Mouse (Mus musculus) thymus, postnatal 4 days (tissue): ENCODE results near the gene Lats2.

ENCODE experiments used
- DNase-seq: peaks from one replicate; pipeline ENCODE4 v3.0.0; 2021

The Lats2 gene

DNA sequence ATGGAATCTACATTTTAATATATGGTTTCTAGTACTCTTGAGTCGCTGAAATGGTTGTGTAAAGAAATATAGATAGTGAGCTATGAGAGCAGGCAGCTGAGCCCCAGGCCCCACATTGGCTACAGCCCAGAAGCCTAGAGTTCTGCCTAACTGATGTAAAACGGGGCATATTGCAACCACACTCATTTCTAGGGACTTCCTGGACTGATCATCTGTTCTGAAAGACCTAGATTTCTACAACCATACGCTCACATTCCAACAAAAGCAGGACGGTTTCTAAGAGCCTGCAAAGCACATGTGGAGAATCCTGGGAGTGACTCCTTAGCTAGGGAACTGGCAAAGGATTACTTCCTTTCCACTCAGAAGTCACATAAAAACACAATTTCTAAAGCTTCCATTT is 22.0 kb downstream of the Lats2 start:
- no peak for DNase-seq

DNA sequence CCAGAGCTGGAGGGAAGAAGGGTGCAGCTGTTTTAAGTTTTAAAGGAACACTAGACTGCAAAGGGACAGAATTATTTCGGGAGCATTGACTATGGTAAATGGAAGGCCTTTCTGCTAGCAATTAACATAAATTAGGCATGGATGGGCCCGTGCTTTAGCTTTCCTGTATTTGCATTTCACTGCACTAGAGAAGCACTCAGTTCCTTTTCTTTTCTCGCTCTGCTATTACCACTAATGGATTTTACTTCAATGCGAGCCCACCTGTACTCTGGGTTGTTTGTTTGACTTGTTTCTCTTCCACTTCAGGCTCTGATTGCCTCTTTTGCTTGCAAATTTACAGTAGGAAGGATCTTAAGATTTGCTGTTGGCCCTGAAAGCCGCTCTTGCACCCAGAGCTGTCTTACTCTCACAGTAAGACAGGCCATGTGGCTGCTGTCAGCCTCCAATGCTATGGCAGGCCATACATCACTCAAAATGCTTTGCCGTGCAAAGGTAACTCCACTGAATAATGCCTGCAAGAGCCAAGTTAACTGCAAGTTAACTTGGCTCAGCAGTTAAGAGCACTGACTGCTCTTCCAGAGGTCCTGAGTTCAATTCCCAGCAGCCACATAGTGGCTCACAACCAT is 25.4 kb downstream of the Lats2 start:
- no peak for DNase-seq

GRCm38 (mm10) chr14:57730527-57730926 is 27.7 kb downstream of the Lats2 start:
- peak; percentile 37 for DNase-seq

GRCm38 (mm10) chr14:57729975-57730499 is 28.2 kb downstream of the Lats2 start:
- peak; percentile 52 for DNase-seq

DNA sequence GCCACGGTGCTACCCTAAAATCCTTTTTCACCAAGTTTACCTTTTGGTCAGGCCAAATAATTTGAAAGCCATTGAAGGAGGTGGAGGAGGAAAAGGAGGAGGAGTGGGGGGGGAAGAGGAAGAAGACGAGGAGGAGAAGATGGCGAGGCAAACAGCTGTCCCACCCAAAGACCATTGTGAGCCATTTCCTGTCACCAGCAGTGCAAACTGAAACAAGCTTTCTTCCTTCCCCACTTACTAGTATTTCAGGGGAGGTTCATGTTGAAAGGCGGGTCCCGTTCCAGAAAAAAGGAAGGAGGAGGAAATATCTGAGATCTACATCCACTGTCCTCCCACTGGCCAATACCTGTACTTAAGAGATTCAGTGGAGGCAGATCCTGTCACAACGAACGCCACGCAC is 28.8 kb downstream of the Lats2 start:
- peak; percentile 23 for DNase-seq

- DNase-seq: peak; percentile 45
These were observed 32.0 kb downstream of the Lats2 start for GRCm38 (mm10) chr14:57726172-57726571.

DNA sequence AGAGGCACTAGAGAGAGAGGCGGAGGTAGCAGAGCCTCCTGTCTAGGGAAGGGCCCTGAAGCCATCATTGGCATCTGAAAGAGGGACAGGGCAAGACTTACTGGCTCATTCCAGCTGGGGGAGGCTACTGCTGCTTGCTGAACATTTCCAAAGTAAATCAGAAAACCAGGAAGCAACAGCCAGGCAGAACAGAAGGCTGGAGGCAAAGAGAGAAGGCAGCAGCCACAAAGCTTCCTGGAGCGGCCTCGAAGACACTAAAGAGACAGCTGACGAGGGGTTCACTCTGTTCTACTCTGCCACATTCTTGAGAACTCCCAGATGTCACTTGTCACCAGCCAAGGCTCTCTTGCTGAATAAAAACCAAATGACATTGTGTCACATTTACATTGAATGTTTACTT is 33.7 kb downstream of the Lats2 start:
- no peak for DNase-seq

- no peak for DNase-seq
These were observed 39.9 kb downstream of the Lats2 start for GRCm38 (mm10) chr14:57718245-57718644.

DNA sequence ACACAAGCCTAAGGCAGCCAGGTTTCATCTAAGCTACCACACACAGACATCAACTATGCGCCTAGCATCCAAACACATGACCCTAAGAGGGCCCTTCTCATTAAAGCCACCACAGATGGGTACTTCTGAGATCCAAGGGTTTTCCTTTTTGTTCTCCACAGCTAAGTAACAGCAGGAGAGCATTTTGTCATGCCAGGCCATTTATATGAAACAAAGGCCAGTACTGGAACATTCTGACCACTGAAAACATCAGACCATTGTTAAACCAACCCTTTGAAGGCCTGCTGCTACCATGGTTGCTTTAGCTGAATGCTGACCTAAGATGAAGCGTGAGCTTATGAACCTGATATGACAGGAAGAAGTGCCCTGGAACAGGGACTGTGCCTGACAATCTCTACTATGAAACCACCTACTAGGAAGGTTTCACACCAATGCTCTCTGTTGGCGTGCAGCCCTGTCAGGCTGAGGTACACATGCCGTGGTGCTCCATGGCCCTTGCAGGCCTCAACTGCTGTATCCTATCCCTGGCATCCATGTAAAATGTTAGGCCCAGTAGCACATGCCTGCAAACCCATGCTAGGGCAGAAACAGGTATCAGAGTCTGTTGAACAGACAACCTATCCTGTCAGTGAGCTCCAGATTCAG is 41.5 kb downstream of the Lats2 start:
- no peak for DNase-seq

DNA sequence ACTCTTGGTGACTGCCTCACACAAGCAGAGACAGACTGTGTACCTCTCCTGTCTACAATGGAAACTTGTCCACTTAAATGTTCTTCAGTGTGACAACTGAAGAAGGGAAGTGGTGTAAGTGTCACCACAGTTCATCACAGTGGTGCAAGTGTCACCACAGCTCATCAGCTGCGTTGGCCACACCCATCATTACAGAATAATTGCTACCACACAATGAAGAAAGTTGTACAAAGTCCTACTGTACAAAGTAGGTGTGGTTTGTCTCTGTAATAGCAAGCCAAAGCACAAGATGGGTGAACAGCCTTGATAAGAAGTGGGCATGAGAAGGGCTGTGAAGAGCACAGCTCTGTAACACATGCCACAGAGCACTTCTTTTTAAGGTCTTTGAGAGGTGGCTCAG is 45.3 kb downstream of the Lats2 start:
- DNase-seq: no peak

- DNase-seq: no peak
These were observed 47.1 kb downstream of the Lats2 start for GRCm38 (mm10) chr14:57711059-57711458.

DNA sequence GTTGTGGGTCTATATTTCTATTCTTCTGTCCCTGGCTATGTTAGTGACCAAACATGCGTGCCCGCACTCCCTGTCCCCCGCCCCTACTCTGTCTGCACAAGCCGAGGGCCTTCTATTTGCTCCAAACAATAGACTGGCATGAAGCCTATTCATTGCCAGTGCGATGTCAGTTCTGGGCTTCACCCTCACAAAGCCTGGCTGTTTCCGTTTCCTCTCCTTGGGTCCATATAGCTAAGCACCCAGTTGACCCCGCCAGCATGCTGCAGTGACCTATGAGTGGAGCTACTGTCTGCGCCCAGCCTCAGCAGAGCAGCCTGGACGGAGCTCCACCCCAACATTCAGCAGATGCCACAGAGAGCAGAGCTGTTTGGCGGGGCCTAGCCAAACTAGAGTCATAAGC is 49.0 kb downstream of the Lats2 start:
- no peak for DNase-seq

DNA sequence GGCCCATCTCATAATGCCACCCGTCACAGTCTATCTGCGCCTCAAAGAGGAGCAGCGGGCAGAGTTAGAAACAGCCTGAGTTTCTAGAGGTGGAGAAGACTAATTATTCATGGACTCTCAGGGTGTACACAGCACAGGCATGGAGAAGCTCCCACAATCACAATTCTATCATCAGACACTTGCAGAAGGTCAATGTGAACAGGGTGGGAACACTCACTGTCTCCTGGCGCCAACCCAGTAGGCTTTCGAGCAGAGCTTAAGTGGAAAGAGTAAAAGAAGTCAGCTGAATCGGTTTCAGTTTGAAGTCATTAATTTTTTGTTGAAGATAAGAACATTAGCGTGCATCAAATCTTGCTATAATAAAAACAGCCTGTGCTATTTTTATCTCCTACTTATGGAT is 49.6 kb downstream of the Lats2 start:
- DNase-seq: no peak

- no peak for DNase-seq
These were observed 50.9 kb downstream of the Lats2 start for GRCm38 (mm10) chr14:57707100-57707893.

GRCm38 (mm10) chr14:57706760-57707099 is 51.5 kb downstream of the Lats2 start:
- no peak for DNase-seq

- DNase-seq: no peak
These were observed 52.4 kb downstream of the Lats2 start for GRCm38 (mm10) chr14:57705759-57706158.

DNA sequence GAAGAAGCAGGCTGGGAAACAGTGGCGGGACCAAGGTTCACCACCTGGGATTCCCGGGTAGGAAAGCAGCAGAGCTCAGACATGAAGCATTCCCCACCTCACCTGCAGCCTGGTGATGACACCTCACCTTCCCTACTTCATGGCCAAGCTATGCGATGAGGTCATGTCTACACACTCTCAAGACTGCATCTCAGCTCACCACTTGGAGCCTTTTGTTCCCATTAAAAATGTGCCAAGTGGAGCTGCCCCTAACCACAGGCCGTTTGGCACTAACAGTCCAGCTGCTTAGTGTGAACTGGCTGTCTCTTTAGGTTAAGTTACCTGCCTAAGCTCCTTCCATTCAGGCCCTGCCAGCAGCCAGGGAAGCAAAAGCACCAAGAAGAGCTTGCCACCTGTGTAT is 53.1 kb downstream of the Lats2 start:
- no peak for DNase-seq

GRCm38 (mm10) chr14:57701915-57702477 is 56.2 kb downstream of the Lats2 start:
- DNase-seq: no peak

DNA sequence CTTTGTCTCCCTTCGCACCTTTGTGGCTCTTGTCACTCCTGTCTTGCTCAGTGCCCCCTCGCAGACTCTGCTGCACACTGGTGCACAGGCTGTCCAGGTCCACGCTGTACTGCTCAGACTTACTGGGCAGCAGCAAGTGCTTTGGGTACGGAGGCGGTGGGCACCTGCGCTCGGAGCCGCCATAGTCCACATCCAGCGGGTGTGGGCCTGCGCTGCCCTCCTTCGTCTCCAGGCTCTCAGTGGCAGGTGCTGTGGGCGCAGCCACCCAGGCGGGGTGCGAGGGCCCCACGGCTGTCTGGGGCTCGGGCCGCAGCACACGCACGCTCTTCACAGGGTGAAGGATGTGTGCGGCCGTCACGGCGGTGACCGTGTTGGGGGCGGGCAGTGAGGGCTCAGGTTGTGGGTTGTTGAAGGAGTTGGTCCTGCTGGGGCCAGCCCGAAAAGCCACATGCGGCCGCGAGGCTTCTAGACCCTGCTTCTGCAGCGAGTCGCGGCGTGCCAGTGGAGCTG is 58.7 kb downstream of the Lats2 start:
- no peak for DNase-seq

- DNase-seq: no peak
These were observed 59.2 kb downstream of the Lats2 start for GRCm38 (mm10) chr14:57699016-57699415.

- no peak for DNase-seq
These were observed 62.1 kb downstream of the Lats2 start for GRCm38 (mm10) chr14:57696066-57696465.

DNA sequence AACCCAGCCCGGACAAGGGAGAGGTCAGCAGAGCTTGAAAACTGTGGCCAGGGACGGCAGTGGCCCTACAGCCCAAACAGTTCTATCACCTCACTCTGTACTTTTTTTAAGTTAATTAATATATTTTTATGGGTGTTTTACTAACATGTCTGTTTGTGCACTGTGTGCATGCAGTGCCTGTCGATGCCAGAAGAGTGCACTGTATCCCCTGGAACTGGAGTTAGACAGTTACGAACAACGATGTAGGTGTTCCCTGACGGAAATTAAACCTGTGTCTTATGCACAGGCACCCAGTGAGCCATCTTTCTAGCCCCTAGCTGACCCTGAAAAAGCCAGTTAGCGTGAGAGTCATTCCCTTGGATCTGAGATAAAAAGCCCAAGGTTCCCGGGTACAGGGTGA is 62.6 kb downstream of the Lats2 start:
- DNase-seq: peak; percentile 32

GRCm38 (mm10) chr14:57694246-57694645 is 63.9 kb downstream of the Lats2 start:
- DNase-seq: no peak
